ENCODE assay signal across 8 mouse cellular contexts in the genomic region with DNA sequence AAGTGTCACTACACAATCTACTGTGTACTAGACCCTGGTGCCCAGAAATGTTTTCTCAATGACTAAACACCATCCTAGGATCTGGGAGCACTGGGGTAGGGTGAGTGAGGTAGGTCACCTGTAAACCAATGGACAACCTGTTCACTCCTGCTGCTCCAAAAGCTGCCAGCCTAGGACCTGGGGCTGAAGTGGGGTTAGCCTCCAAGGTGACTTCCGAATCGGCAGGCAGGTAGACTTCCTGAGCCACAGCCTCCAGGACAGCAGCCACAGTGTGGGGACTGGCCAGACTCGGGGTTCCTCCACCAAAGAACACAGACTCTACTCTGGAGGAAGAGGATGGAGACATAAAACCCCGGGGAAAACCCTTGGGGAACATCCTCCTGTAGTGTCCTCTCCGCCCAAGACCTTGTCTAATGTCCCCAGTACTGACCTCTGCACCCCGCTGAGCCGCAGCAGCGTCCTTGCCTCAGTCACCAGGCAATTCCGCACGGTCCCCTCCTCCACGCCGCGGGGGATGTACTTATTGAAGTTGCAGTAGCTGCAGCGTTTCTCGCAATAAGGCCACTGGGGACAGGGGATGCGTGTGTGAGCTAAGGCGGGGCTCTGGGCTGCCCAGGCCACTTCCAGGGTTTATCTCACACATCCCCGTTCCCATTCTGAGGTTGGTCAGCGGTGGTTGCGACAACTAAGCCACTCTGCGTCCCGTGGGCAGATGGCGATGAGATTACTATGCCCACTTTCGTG. TPM values are rescaled to one million over a fixed set of nuclear protein-coding genes. Genes with fewer than 3 reads are reported as not detected.
A peak's percentile ranks its signal among the peaks of the same experiment; 100 is the strongest.
DNase-seq lines count a peak whose midpoint lies in the region; ATAC-seq and TF ChIP-seq lines count a peak whose summit lies in the region.

No protein-coding gene starts in this region.

- H3K4me3 ChIP-seq in embryonic facial prominence, embryonic 11.5 days (ENCODE audit: low read depth, low read length): peak overlapping the region; percentile 52
- H3K4me3 ChIP-seq in heart, embryonic 13.5 days: peak overlapping the region; percentile 62
- H3K4me3 ChIP-seq in lung, postnatal 0 days (ENCODE audit: low read depth, low read length): peak overlapping the region; percentile 45

- no peak overlapping the region for H3K27ac ChIP-seq in embryonic facial prominence, embryonic 11.5 days (replicated peaks; ENCODE audit: low read depth, low read length)
- peak overlapping the region; percentile 85 for H3K27ac ChIP-seq in heart, embryonic 13.5 days (replicated peaks)
- H3K27ac ChIP-seq in lung, postnatal 0 days (ENCODE audit: low read length): no peak overlapping the region

- H3K27me3 ChIP-seq in embryonic facial prominence, embryonic 11.5 days (ENCODE audit: control insufficient read depth, insufficient read depth, low read length): no peaks in the 10 kb centered on the region
- no peaks in the 10 kb centered on the region for H3K27me3 ChIP-seq in heart, embryonic 13.5 days (replicated peaks)
- H3K27me3 ChIP-seq in lung, postnatal 0 days (replicated peaks; ENCODE audit: insufficient read depth, low read length): no peaks in the 10 kb centered on the region

- no peaks in the 10 kb centered on the region; the same call in 1 of the 2 replicates for H3K36me3 ChIP-seq in embryonic facial prominence, embryonic 11.5 days (replicated peaks; ENCODE audit: control insufficient read depth, insufficient read depth, low read depth, low read length)
- peaks cover 9% of the 10 kb centered on the region for H3K36me3 ChIP-seq in heart, embryonic 13.5 days
- no peaks in the 10 kb centered on the region for H3K36me3 ChIP-seq in lung, postnatal 0 days (ENCODE audit: insufficient read depth, low read length)

- no peak; the same call in 1 of the 2 replicates for ATAC-seq in embryonic facial prominence, embryonic 11.5 days (replicated peaks; ENCODE audit: insufficient number of reproducible peaks, low FRiP score, low TSS enrichment, low read depth)
- ATAC-seq in heart, embryonic 13.5 days (ENCODE audit: extremely low read depth, insufficient number of reproducible peaks, low FRiP score, low TSS enrichment): peak; percentile 16; the same call in 1 of the 2 replicates
- peak; percentile 13; the same call in 1 of the 2 replicates for ATAC-seq in lung, postnatal 0 days

- peak overlapping the region; percentile 78 for H3K4me2 ChIP-seq in embryonic facial prominence, embryonic 11.5 days (ENCODE audit: low read depth, low read length)
- peak overlapping the region; percentile 90 for H3K4me2 ChIP-seq in heart, embryonic 13.5 days
- peak overlapping the region; percentile 81 for H3K4me2 ChIP-seq in lung, postnatal 0 days (replicated peaks; ENCODE audit: low read depth, low read length)

- no peak for TF ChIP-seq EP300 in lung, postnatal 0 days (IDR thresholded peaks at IDR 0.05)

- H3K4me1 ChIP-seq in embryonic facial prominence, embryonic 11.5 days (ENCODE audit: control insufficient read depth, insufficient read depth, low read length): no peaks in the 10 kb centered on the region
- H3K4me1 ChIP-seq in heart, embryonic 13.5 days: peaks cover 26% of the 10 kb centered on the region
- peaks cover 3% of the 10 kb centered on the region for H3K4me1 ChIP-seq in lung, postnatal 0 days (ENCODE audit: insufficient read depth, low read depth, low read length)

- DNase-seq in B cell, adult 2 months: peak; percentile 42 to 43
- peak; percentile 29 for DNase-seq in T-cell, adult 2 months (ENCODE audit: low spot score)
- peak; percentile 34 for DNase-seq in embryonic facial prominence, embryonic 11.5 days (ENCODE audit: low spot score)
- peak; percentile 66 for DNase-seq in kidney, postnatal 10 days
- DNase-seq in lung, postnatal 0 days (ENCODE audit: low spot score): peak; percentile 43
- peak; percentile 52 for DNase-seq in ovary, postnatal 36 days (ENCODE audit: low spot score)
- DNase-seq in c-Kit-positive CD71-positive TER-119-positive erythroid progenitor cells, embryonic 14.5 days (ENCODE audit: low spot score): no peak

- H3K9me3 ChIP-seq in embryonic facial prominence, embryonic 11.5 days (replicated peaks; ENCODE audit: control insufficient read depth, low read length): no peaks in the 10 kb centered on the region
- 0 out of 2 replicates have a peak, but pooled peaks cover 4% of the 10 kb centered on the region for H3K9me3 ChIP-seq in heart, embryonic 13.5 days
- H3K9me3 ChIP-seq in lung, postnatal 0 days (ENCODE audit: low read length): no peaks in the 10 kb centered on the region

- H3K9ac ChIP-seq in embryonic facial prominence, embryonic 11.5 days (replicated peaks; ENCODE audit: low read length): peak overlapping the region; percentile 65
- peak overlapping the region; percentile 82 for H3K9ac ChIP-seq in heart, embryonic 13.5 days
- H3K9ac ChIP-seq in lung, postnatal 0 days (replicated peaks; ENCODE audit: low read depth): peak overlapping the region; percentile 27; the same call in 1 of the 2 replicates

- WGBS in embryonic facial prominence, embryonic 11.5 days: 12% methylated on average over 24 of the region's 24 CpGs
- 9% methylated on average over 24 of the region's 24 CpGs for WGBS in heart, embryonic 13.5 days
- 8% methylated on average over 23 of the region's 24 CpGs for WGBS in lung, postnatal 0 days

- TF ChIP-seq CTCF in lung, postnatal 0 days (IDR thresholded peaks at IDR 0.05): no peak

RNA-seq across cellular contexts. Expression of a gene that starts 0.8 kb away (rescaled TPM):
- 2.4 and 3.7 TPM in 2 replicates for polyA plus RNA-seq in embryonic facial prominence, embryonic 11.5 days (2014; fragmentation: Nextera tagmentation; extraction: Ambion mirVana)
- 4.8 and 5.3 TPM in 2 replicates for polyA plus RNA-seq in heart, embryonic 13.5 days (2015; fragmentation: Nextera tagmentation; extraction: Ambion mirVana)
- 1.6 and 2.3 TPM in 2 replicates for polyA plus RNA-seq in lung, postnatal 0 days (2015; fragmentation: Nextera tagmentation; extraction: Ambion mirVana)

RNA-seq across cellular contexts. Expression of a gene that starts 16.6 kb away (rescaled TPM):
- 0.52 and 1.0 TPM in 2 replicates for polyA plus RNA-seq in embryonic facial prominence, embryonic 11.5 days (2014; fragmentation: Nextera tagmentation; extraction: Ambion mirVana)
- polyA plus RNA-seq in heart, embryonic 13.5 days (2015; fragmentation: Nextera tagmentation; extraction: Ambion mirVana): 0.34 and 0.39 TPM in 2 replicates
- polyA plus RNA-seq in lung, postnatal 0 days (2015; fragmentation: Nextera tagmentation; extraction: Ambion mirVana): 23.9 and 29.0 TPM in 2 replicates

RNA-seq across cellular contexts. Expression of a gene that starts 26.7 kb away (rescaled TPM):
- polyA plus RNA-seq in embryonic facial prominence, embryonic 11.5 days (2014; fragmentation: Nextera tagmentation; extraction: Ambion mirVana): 1.9 and 2.4 TPM in 2 replicates
- polyA plus RNA-seq in heart, embryonic 13.5 days (2015; fragmentation: Nextera tagmentation; extraction: Ambion mirVana): 5.6 and 6.8 TPM in 2 replicates
- 3.1 and 4.7 TPM in 2 replicates for polyA plus RNA-seq in lung, postnatal 0 days (2015; fragmentation: Nextera tagmentation; extraction: Ambion mirVana)

RNA-seq across cellular contexts. Expression of a gene that starts 48.4 kb away (rescaled TPM):
- polyA plus RNA-seq in embryonic facial prominence, embryonic 11.5 days (2014; fragmentation: Nextera tagmentation; extraction: Ambion mirVana): 1.5 and 2.3 TPM in 2 replicates
- polyA plus RNA-seq in heart, embryonic 13.5 days (2015; fragmentation: Nextera tagmentation; extraction: Ambion mirVana): 11.8 and 12.5 TPM in 2 replicates
- polyA plus RNA-seq in lung, postnatal 0 days (2015; fragmentation: Nextera tagmentation; extraction: Ambion mirVana): 33.2 and 34.5 TPM in 2 replicates

RNA-seq across cellular contexts. Expression of a gene that starts 53.5 kb away (rescaled TPM):
- polyA plus RNA-seq in embryonic facial prominence, embryonic 11.5 days (2014; fragmentation: Nextera tagmentation; extraction: Ambion mirVana): 6.8 and 7.1 TPM in 2 replicates
- polyA plus RNA-seq in heart, embryonic 13.5 days (2015; fragmentation: Nextera tagmentation; extraction: Ambion mirVana): 2.8 and 3.1 TPM in 2 replicates
- 3.2 and 3.4 TPM in 2 replicates for polyA plus RNA-seq in lung, postnatal 0 days (2015; fragmentation: Nextera tagmentation; extraction: Ambion mirVana)

Comparison
In these comparisons a context has a peak if more than half of its experiments do, and no peak if none do; other contexts are left out.
1. H3K9ac ChIP-seq: peak in every context shown above with its lines; median percentile 82 in heart, embryonic 13.5 days; 65 in embryonic facial prominence, embryonic 11.5 days; 27 in lung, postnatal 0 days.
2. RNA of a gene that starts 16.6 kb away (polyA plus RNA-seq): 23.9 to 29.0 TPM in lung, postnatal 0 days; 0.52 to 1.0 TPM in embryonic facial prominence, embryonic 11.5 days and 0.34 to 0.39 TPM in heart, embryonic 13.5 days; every median in the first group is over 10 times any median in the second.
3. Peak in every context shown above with its lines, with median percentiles within 50 percentile points of each other: H3K4me2 ChIP-seq and H3K4me3 ChIP-seq.